Mouse (Mus musculus): ENCODE results near the gene Tnrc18. TPM values are rescaled to one million over a fixed set of nuclear protein-coding genes. Genes with fewer than 3 reads are reported as not detected.

Gene Tnrc18
- 10.7 TPM for polyA plus RNA-seq (2017; shearing (Covaris generic))

GRCm38 (mm10) chr5:142817524-142818434, at the start of gene Tnrc18:
TSS of gene Tnrc18 (minus strand) at chr5:142817662.

GRCm38 (mm10) chr5:142692248-142692647, 125.2 kb downstream of the Tnrc18 start, which contains the start of gene Slc29a4:
TSS of gene Slc29a4 (plus strand) at chr5:142692512.

Other genes with a start within 250 kb of the Tnrc18 start
- gene Mmd2, start 208.9 kb downstream of the Tnrc18 start, polyA plus RNA-seq (2017; shearing (Covaris generic)) = not detected
- gene Wipi2, start 190.0 kb downstream of the Tnrc18 start, polyA plus RNA-seq (2017; shearing (Covaris generic)) = 10.3 TPM
- 0.57 TPM for gene Slc29a4, start 125.2 kb downstream of the Tnrc18 start, polyA plus RNA-seq (2017; shearing (Covaris generic))
- 3.3 TPM for gene Fbxl18, start 77.8 kb upstream of the Tnrc18 start, polyA plus RNA-seq (2017; shearing (Covaris generic))
- 5,255 TPM for gene Actb, start 89.1 kb upstream of the Tnrc18 start, polyA plus RNA-seq (2017; shearing (Covaris generic))
- gene Fscn1, start 142.7 kb upstream of the Tnrc18 start, polyA plus RNA-seq (2017; shearing (Covaris generic)) = not detected

Measured in CD4-positive, CD25-positive, alpha-beta regulatory T cell, adult 9 weeks (primary cell).